In the genomic region with DNA sequence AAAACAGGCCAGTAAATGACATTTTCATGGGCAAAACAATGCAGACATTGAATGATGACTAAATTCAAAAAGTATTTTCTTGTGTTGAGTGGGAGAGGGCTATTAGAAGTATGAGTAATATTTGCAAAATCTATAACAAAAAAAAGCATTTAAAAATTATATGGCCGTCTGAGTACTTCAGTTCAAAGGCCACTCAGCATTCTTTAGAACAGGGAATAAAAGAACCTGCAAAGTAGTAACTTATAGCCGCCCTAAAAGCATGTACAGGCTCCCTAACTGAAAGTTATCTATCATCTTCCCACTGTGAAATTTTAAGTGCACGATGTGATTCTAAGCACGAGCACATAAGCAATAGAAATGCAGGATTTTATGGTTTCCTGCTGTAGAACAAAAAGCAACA, we compare ENCODE assay signal across 7 mouse cellular contexts. TPM values are rescaled to one million over a fixed set of nuclear protein-coding genes. Genes with fewer than 3 reads are reported as not detected.
DNase-seq lines count a peak whose midpoint lies in the region; ATAC-seq and TF ChIP-seq lines count a peak whose summit lies in the region.

No protein-coding gene starts in this region.

- TF ChIP-seq POLR2A in myocyte (IDR thresholded peaks at IDR 0.05; ENCODE audit: insufficient read length, low read depth) = no peak

- H3K4me1 ChIP-seq in forebrain, embryonic 11.5 days (replicated peaks; ENCODE audit: control insufficient read depth, insufficient read depth, low read length) = no peaks in the 10 kb centered on the region; the same call in 1 of the 2 replicates
- H3K4me1 ChIP-seq in intestine, embryonic 14.5 days (replicated peaks; ENCODE audit: control insufficient read depth, insufficient read depth, low read length) = no peaks in the 10 kb centered on the region

- H3K36me3 ChIP-seq in forebrain, embryonic 11.5 days (ENCODE audit: control insufficient read depth, insufficient read depth, low read length) = no peaks in the 10 kb centered on the region
- H3K36me3 ChIP-seq in intestine, embryonic 14.5 days (ENCODE audit: control insufficient read depth, insufficient read depth, low read length) = no peaks in the 10 kb centered on the region
- H3K36me3 ChIP-seq in myocyte (ENCODE audit: control insufficient read depth, insufficient read depth) = no peaks in the 10 kb centered on the region

- intact Hi-C loops in left cerebral cortex, adult 2 months (cut with DNase I) = loop anchor here (5.0 to 10.0 kb wide), 5 partner anchors 58 to 809 kb away; no protein-coding TSS in a partner anchor
- intact Hi-C loops in left cerebral cortex, postnatal 36 days (cut with DNase I) = loop anchor here (5.0 kb wide), 2 partner anchors 72 to 307 kb away; no protein-coding TSS in a partner anchor

- H3K9ac ChIP-seq in forebrain, embryonic 11.5 days (ENCODE audit: low read length) = peak overlapping the region; percentile 3; the same call in 1 of the 2 replicates
- no peak overlapping the region; the same call in 1 of the 2 replicates for H3K9ac ChIP-seq in intestine, embryonic 14.5 days (ENCODE audit: low read length)

- no peaks in the 10 kb centered on the region for H3K9me3 ChIP-seq in forebrain, embryonic 11.5 days (ENCODE audit: control insufficient read depth, low read length)
- H3K9me3 ChIP-seq in intestine, embryonic 14.5 days (ENCODE audit: control insufficient read depth, low read length) = no peaks in the 10 kb centered on the region

- no peak for TF ChIP-seq CTCF in left cerebral cortex, adult 2 months (IDR thresholded peaks at IDR 0.05)

- no peak for DNase-seq in left cerebral cortex, adult 2 months (ENCODE audit: extremely low spot score in 1 of 2, low spot score in 2 of 2)
- DNase-seq in left cerebral cortex, postnatal 36 days (ENCODE audit: low spot score in 2 of 2) = no peak
- DNase-seq in forebrain, embryonic 11.5 days (ENCODE audit: low spot score) = no peak
- DNase-seq in intestine, embryonic 14.5 days (ENCODE audit: low spot score) = no peak
- DNase-seq in frontal cortex, adult 2 months (ENCODE audit: extremely low spot score in 1 of 2, low spot score in 1 of 2) = no peak
- DNase-seq in layer of hippocampus, postnatal 10 days (ENCODE audit: low spot score in 2 of 2) = no peak

- H3ac ChIP-seq in myocyte (ENCODE audit: control insufficient read depth, insufficient read length) = no peak overlapping the region

- H3K79me2 ChIP-seq in myocyte (ENCODE audit: control insufficient read depth, insufficient read depth) = peaks cover 32% of the 10 kb centered on the region

- no peak overlapping the region; the same call in 1 of the 2 replicates for H3K4me2 ChIP-seq in forebrain, embryonic 11.5 days (ENCODE audit: low read depth, low read length, severe bottlenecking)
- peak overlapping the region; percentile 84 for H3K4me2 ChIP-seq in intestine, embryonic 14.5 days (ENCODE audit: low read length)
- peak overlapping the region; percentile 91 for H3K4me2 ChIP-seq in myocyte (ENCODE audit: low read depth)

- no peaks in the 10 kb centered on the region for H3K27me3 ChIP-seq in forebrain, embryonic 11.5 days (ENCODE audit: control insufficient read depth, insufficient read depth, low read length)
- no peaks in the 10 kb centered on the region for H3K27me3 ChIP-seq in intestine, embryonic 14.5 days (replicated peaks; ENCODE audit: control insufficient read depth, insufficient read depth, low read length)
- no peaks in the 10 kb centered on the region for H3K27me3 ChIP-seq in myocyte (ENCODE audit: control insufficient read depth, insufficient read depth, insufficient read length)

- peak overlapping the region; percentile 73 for H3K4me3 ChIP-seq in left cerebral cortex, adult 2 months
- no peak overlapping the region for H3K4me3 ChIP-seq in forebrain, embryonic 11.5 days (ENCODE audit: low read depth, low read length)
- H3K4me3 ChIP-seq in intestine, embryonic 14.5 days (ENCODE audit: low read depth, low read length) = no peak overlapping the region
- peak overlapping the region; percentile 83 for H3K4me3 ChIP-seq in myocyte

- H3K27ac ChIP-seq in left cerebral cortex, adult 2 months = peak overlapping the region; percentile 81
- no peak overlapping the region for H3K27ac ChIP-seq in forebrain, embryonic 11.5 days (ENCODE audit: low read depth, low read length)
- peak overlapping the region; percentile 96 for H3K27ac ChIP-seq in intestine, embryonic 14.5 days (ENCODE audit: low read depth)

- 74% methylated on average over 4 of the region's 4 CpGs for WGBS in forebrain, embryonic 11.5 days
- WGBS in intestine, embryonic 14.5 days = 60% methylated on average over 4 of the region's 4 CpGs

- no peak for ATAC-seq in forebrain, embryonic 11.5 days (replicated peaks; ENCODE audit: low FRiP score)
- ATAC-seq in intestine, embryonic 14.5 days (replicated peaks; ENCODE audit: low FRiP score, low TSS enrichment, low read depth) = no peak

TF ChIP-seq in myocyte, 11 proteins besides CTCF, POLR2A, EP300 and RAD21:
- TF ChIP-seq MYOD1 (IDR thresholded peaks at IDR 0.05; ENCODE audit: control insufficient read depth in 1 of 3, insufficient read length in 2 of 3, low read depth in 2 of 3) (no peak), CEBPB (IDR thresholded peaks at IDR 0.05; ENCODE audit: insufficient read depth, poor library complexity, severe bottlenecking) (no peak), TCF12 (IDR thresholded peaks at IDR 0.05; ENCODE audit: insufficient read depth, poor library complexity, severe bottlenecking) (no peak), USF1 (IDR thresholded peaks at IDR 0.05; ENCODE audit: low read depth) (no peak), MYOG (IDR thresholded peaks at IDR 0.05; ENCODE audit: control insufficient read depth in 1 of 3, insufficient read depth in 1 of 3, insufficient read length in 2 of 3, low read depth in 2 of 3) (no peak), SRF (IDR thresholded peaks at IDR 0.05; ENCODE audit: control insufficient read depth, insufficient read length, low read depth) (no peak), TCF3 (IDR thresholded peaks at IDR 0.05; ENCODE audit: insufficient read length, low read depth) (no peak), POLR2AphosphoS2 (IDR thresholded peaks at IDR 0.05; ENCODE audit: insufficient read length, low read depth) (no peak), E2F4 (IDR thresholded peaks at IDR 0.05; ENCODE audit: insufficient read depth) (no peak), MAX (IDR thresholded peaks at IDR 0.05; ENCODE audit: low read depth) (no peak), REST (IDR thresholded peaks at IDR 0.05; ENCODE audit: insufficient read depth, insufficient read length) (no peak)

RNA-seq across cellular contexts. Expression of a gene that starts 0.6 kb away (rescaled TPM):
- total RNA-seq in left cerebral cortex, adult 2 months (2021) = 100 to 1,000 TPM; 176 to 181 TPM
- 100 to 1,000 TPM; 143 to 185 TPM for total RNA-seq in left cerebral cortex, postnatal 36 days (2021)
- 15.4 and 16.5 TPM in 2 replicates for polyA plus RNA-seq in forebrain, embryonic 11.5 days (2014; fragmentation: Nextera tagmentation; extraction: Ambion mirVana)
- 45.8 and 47.0 TPM in 2 replicates for polyA plus RNA-seq in intestine, embryonic 14.5 days (2014; fragmentation: Nextera tagmentation; extraction: Ambion mirVana)
- polyA plus RNA-seq in myocyte (2012; fragmentation: generic; extraction: Trizol) = 22.1 TPM
- 91.7 and 142 TPM in 2 replicates for polyA plus RNA-seq in frontal cortex, adult 2 months (2012; rRNA removed)
- total RNA-seq in layer of hippocampus, postnatal 10 days (2021) = 10 to 100 TPM; 67.3 to 73.7 TPM

Comparison
In these comparisons a context has a peak if more than half of its experiments do, and no peak if none do; other contexts are left out.
1. H3K4me3 ChIP-seq: peak in left cerebral cortex, adult 2 months (single experiment) and myocyte (single experiment); none in forebrain, embryonic 11.5 days (single experiment) and intestine, embryonic 14.5 days (single experiment).